Mouse (Mus musculus) spleen, adult 18-20 months (tissue): ENCODE data around the gene Rnf8.

Experiments used
- DNase-seq, 2 experiments: peaks; one replicate each; pipeline ENCODE4 v3.0.0; 2022; ENCODE audit warnings: mixed read lengths in 2 of 2

Gene Rnf8

GRCm38 (mm10) chr17:29681669-29682068 lies 67.1 kb downstream of the Rnf8 start:
- DNase-seq = no peak

GRCm38 (mm10) chr17:29682261-29682660 lies 67.7 kb downstream of the Rnf8 start:
- DNase-seq = no peak

GRCm38 (mm10) chr17:29683127-29683526 lies 68.5 kb downstream of the Rnf8 start:
- no peak for DNase-seq

- no peak for DNase-seq
Observed at GRCm38 (mm10) chr17:29684275-29684674, 69.7 kb downstream of the Rnf8 start.

- no peak for DNase-seq
Observed at GRCm38 (mm10) chr17:29686771-29687170, 72.2 kb downstream of the Rnf8 start.

- DNase-seq = no peak
Observed at GRCm38 (mm10) chr17:29687373-29687772, 72.8 kb downstream of the Rnf8 start.

- DNase-seq = no peak
Observed at GRCm38 (mm10) chr17:29688610-29689009, 74.0 kb downstream of the Rnf8 start.

- DNase-seq = no peak
Observed at GRCm38 (mm10) chr17:29690257-29690656, 75.7 kb downstream of the Rnf8 start.

- DNase-seq = no peak
Observed at GRCm38 (mm10) chr17:29692827-29693226, 78.2 kb downstream of the Rnf8 start.

- DNase-seq = no peak
Observed at GRCm38 (mm10) chr17:29693571-29693970, 79.0 kb downstream of the Rnf8 start.

- no peak for DNase-seq
Observed at GRCm38 (mm10) chr17:29694516-29694915, 79.9 kb downstream of the Rnf8 start.
